Mouse (Mus musculus): ENCODE results near the gene Tbx19.

- TF ChIP-seq CTCF (IDR thresholded peaks at IDR 0.05) (peak; percentile 47), POLR2A (IDR thresholded peaks at IDR 0.05; ENCODE audit: insufficient read depth, low read depth, low read length) (0 out of 2 replicates have a peak, but pooled peaks have one; percentile 43), EP300 (IDR thresholded peaks at IDR 0.05; ENCODE audit: insufficient read depth, low read depth, low read length) (0 out of 2 replicates have a peak, but pooled peaks have one; percentile 29)
Observed at GRCm38 (mm10) chr1:165193880-165194661, 33.5 kb upstream of the Tbx19 start, which contains the start of gene Sft2d2.

Measured in heart, adult 2 months (tissue).